Mouse (Mus musculus) liver, embryonic 11.5 days (tissue): ENCODE results near the gene Gm28539. TPM values are rescaled to one million over a fixed set of nuclear protein-coding genes. Genes with fewer than 3 reads are reported as not detected.

ENCODE experiments used
- ATAC-seq: fragments of 200-750 bp; cut with Nextera tagmentation; replicated peaks from 2 replicates; pipeline ENCODE4 v1.8.0; 2017; ENCODE audit warnings: moderate number of reproducible peaks, mild to moderate bottlenecking, moderate TSS enrichment, moderate library complexity; ENCODE audit not compliant: low FRiP score
- DNase-seq: peaks from one replicate; pipeline ENCODE4 v3.0.0-alpha.2; 2017; ENCODE audit warnings: low spot score
- H3K27ac ChIP-seq: fragments of 300-500 bp; sonication (generic); 2 replicates; pipeline ENCODE4 v1.5.1; 2014; ENCODE audit warnings: mild to moderate bottlenecking, low read depth, low read length, control low read depth
- H3K27me3 ChIP-seq: fragments of 300-500 bp; sonication (generic); replicated peaks from 2 replicates; pipeline ENCODE4 v1.6.1; 2014; ENCODE audit warnings: low read length, mixed read lengths; ENCODE audit not compliant: control insufficient read depth, insufficient read depth
- H3K36me3 ChIP-seq: fragments of 300-500 bp; sonication (generic); 2 replicates; pipeline ENCODE4 v1.6.1; 2014; ENCODE audit warnings: mild to moderate bottlenecking, low read length, moderate library complexity, mixed read lengths; ENCODE audit not compliant: control insufficient read depth, insufficient read depth
- H3K4me1 ChIP-seq: fragments of 300-500 bp; sonication (generic); replicated peaks from 2 replicates; pipeline ENCODE4 v1.6.1; 2014; ENCODE audit warnings: low read length, mixed read lengths; ENCODE audit not compliant: control insufficient read depth, insufficient read depth
- H3K4me2 ChIP-seq: fragments of 300-500 bp; sonication (generic); 2 replicates; pipeline ENCODE4 v1.6.1; 2014; ENCODE audit warnings: mild to moderate bottlenecking, control low read depth, moderate library complexity
- H3K4me3 ChIP-seq: fragments of 300-500 bp; sonication (generic); 2 replicates; pipeline ENCODE4 v1.5.1; 2014; ENCODE audit warnings: low read depth, low read length, control low read depth
- H3K9ac ChIP-seq: fragments of 300-500 bp; sonication (generic); 2 replicates; pipeline ENCODE4 v1.6.1; 2014; ENCODE audit warnings: low read depth, low read length, control low read depth
- H3K9me3 ChIP-seq: fragments of 300-500 bp; sonication (generic); 2 replicates; pipeline ENCODE4 v1.6.1; 2016; ENCODE audit warnings: low read length, inconsistent platforms, mixed read lengths; ENCODE audit not compliant: control insufficient read depth
- WGBS: fragments of 180-500 bp; shearing (Covaris S2); extraction: QIAGEN DNeasy Blood & Tissue Kit; methylation state at CpG from one replicate; pipeline ENCODE4 v1.1.7; 2014; 5-methylcytosine and 5-hydroxymethylcytosine counted together
- polyA plus RNA-seq: library from polyadenylated mRNA; unstranded; fragments of >200 nt; fragmentation: Nextera tagmentation; extraction: Ambion mirVana; gene quantifications from 2 replicates; pipeline ENCODE4 v1.2.1, GENCODE M21; 2014

The Gm28539 gene
- polyA plus RNA-seq, 1 experiment from 2014 or later: 0.11 TPM

DNA sequence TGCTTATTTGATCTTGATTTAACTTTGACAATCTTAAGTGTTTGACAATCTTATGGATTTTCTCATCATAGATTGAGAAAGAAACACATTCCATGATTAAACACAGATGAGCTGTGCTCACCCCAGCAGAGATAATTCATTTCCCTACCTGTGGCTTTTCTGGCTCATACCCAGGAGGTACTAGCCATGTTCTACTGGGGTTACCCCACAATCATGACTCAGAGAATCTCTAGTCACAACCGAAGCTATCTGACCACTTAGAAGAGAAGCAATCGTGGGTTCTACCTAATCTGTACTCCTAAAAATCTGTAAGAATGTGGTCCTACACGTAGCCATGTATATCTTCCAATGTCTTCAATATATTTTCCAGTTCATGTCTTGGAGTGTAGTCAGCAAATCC, 168.9 kb downstream of the Gm28539 start:
- no peaks in the 10 kb centered on the region for H3K36me3 ChIP-seq
- H3K9ac ChIP-seq: no peak overlapping the region
- DNase-seq: no peak
- ATAC-seq: no peak
- no peaks in the 10 kb centered on the region for H3K27me3 ChIP-seq
- H3K9me3 ChIP-seq: no peaks in the 10 kb centered on the region
- H3K27ac ChIP-seq: no peak overlapping the region
- H3K4me3 ChIP-seq: no peak overlapping the region
- no peaks in the 10 kb centered on the region for H3K4me1 ChIP-seq
- no peak overlapping the region for H3K4me2 ChIP-seq
- 61% methylated on average over 3 of the region's 3 CpGs for WGBS

Other genes starting within 250 kb of the Gm28539 start
- gene Tbx1, start 245.9 kb upstream of the Gm28539 start, polyA plus RNA-seq: 0.17 and 0.43 TPM in 2 replicates
- gene Gp1bb, start 214.2 kb upstream of the Gm28539 start, polyA plus RNA-seq: 42.4 and 46.3 TPM in 2 replicates
- gene Gm49601, start 210.2 kb upstream of the Gm28539 start, polyA plus RNA-seq: not detected in 2 replicates
- 6.0 and 6.2 TPM in 2 replicates for gene Sept5, start 206.6 kb upstream of the Gm28539 start, polyA plus RNA-seq
- 18.5 and 18.8 TPM in 2 replicates for gene Cldn5, start 59.7 kb upstream of the Gm28539 start, polyA plus RNA-seq
- gene Ufd1, start 24.8 kb upstream of the Gm28539 start, polyA plus RNA-seq: 69.1 and 71.1 TPM in 2 replicates
- 66.7 and 76.8 TPM in 2 replicates for gene Cdc45, start 24.6 kb upstream of the Gm28539 start, polyA plus RNA-seq
- gene 2510002D24Rik, start within 50 bp of the Gm28539 start, polyA plus RNA-seq: 41.9 and 51.5 TPM in 2 replicates
- gene Mrpl40, start 40.3 kb downstream of the Gm28539 start, polyA plus RNA-seq: 134 and 136 TPM in 2 replicates
- 9.4 and 13.1 TPM in 2 replicates for gene Hira, start 40.5 kb downstream of the Gm28539 start, polyA plus RNA-seq